Mouse (Mus musculus) small intestine, adult 2 months (tissue): ENCODE measurements at regions not wholly inside any gene's neighbourhood (a gene's known extent, or its start where the extent isn't known, plus 50 kb on each side); places are given as distances from the start of the nearest gene placed in this dataset.

Source experiments
- CTCF ChIP-seq: fragments of 200-500 bp; IDR thresholded peaks from 2 replicates; pipeline ENCODE4 v1.5.1; 2012; ENCODE audit warnings: low read depth, mild to moderate bottlenecking, control low read depth, inconsistent platforms, low read length, moderate library complexity, mixed read lengths; ENCODE audit not compliant: insufficient replicate concordance, insufficient read length; ENCODE audit errors: extremely low read depth
- POLR2A ChIP-seq: fragments of 200-500 bp; IDR thresholded peaks from 2 replicates; pipeline ENCODE4 v1.6.1; 2012; ENCODE audit warnings: low read depth, mild to moderate bottlenecking, control low read depth, inconsistent platforms, low read length, moderate library complexity

DNA sequence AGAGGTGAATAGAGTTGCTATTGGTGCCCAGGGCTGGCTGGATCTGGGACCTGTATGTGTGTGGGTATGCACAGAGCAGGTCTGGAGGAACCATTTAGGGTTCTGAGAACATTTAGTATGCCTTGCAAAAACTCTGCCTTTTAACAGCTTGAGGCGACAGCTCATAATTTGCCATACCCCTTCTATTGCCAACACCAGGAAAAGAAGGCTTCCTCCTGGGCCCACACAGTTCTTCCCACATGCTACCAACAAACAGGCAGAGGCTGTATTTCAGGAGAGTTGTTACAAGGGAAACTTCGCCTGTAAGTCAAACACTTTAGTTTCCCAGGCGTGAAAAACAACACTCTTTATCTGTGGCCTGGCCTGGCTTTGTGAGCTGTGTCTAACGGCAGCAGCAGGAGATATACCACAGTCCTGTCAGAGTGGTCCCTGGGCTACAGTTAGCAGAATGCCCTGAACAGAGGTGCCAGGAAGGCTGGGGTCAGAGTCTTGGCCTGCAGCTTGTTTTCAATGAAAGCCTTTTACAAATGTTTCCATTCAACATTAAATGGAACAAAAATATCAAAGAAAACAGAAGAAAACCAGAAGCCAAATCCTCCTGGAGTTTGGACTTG is 225.4 kb downstream of the Dhx35 start:
- TF ChIP-seq POLR2A (no peak), CTCF (no peak)
